Mouse (Mus musculus) kidney, postnatal 0 days (tissue): ENCODE results near the gene Sirt5. TPM values are rescaled to one million over a fixed set of nuclear protein-coding genes. Genes with fewer than 3 reads are reported as not detected.

Experiments used
- ATAC-seq: fragments of 200-750 bp; cut with Nextera tagmentation; replicated peaks from 2 replicates; pipeline ENCODE4 v1.8.0; 2017; ENCODE audit warnings: low read depth, moderate number of reproducible peaks, moderate TSS enrichment, moderate library complexity; ENCODE audit not compliant: low FRiP score
- DNase-seq: peaks from one replicate; pipeline ENCODE4 v3.0.0-alpha.2; 2016; ENCODE audit warnings: low spot score
- H3K27ac ChIP-seq: fragments of 300-500 bp; sonication (generic); 2 replicates; pipeline ENCODE4 v1.5.1; 2014; ENCODE audit warnings: mild to moderate bottlenecking
- H3K27me3 ChIP-seq: fragments of 300-500 bp; sonication (generic); 2 replicates; pipeline ENCODE4 v1.6.1; 2014; ENCODE audit warnings: low read length, mixed read lengths; ENCODE audit not compliant: insufficient read depth
- H3K36me3 ChIP-seq: fragments of 300-500 bp; sonication (generic); 2 replicates; pipeline ENCODE4 v1.6.1; 2014; ENCODE audit warnings: low read length, mixed read lengths; ENCODE audit not compliant: insufficient read depth
- H3K4me1 ChIP-seq: fragments of 300-500 bp; sonication (generic); replicated peaks from 2 replicates; pipeline ENCODE4 v1.6.1; 2014; ENCODE audit warnings: antibody characterized with exemption, low read length, mixed read lengths; ENCODE audit not compliant: insufficient read depth
- H3K4me2 ChIP-seq: fragments of 300-500 bp; sonication (generic); 2 replicates; pipeline ENCODE4 v1.6.1; 2014; ENCODE audit warnings: mild to moderate bottlenecking, low read length, moderate library complexity, mixed read lengths
- H3K4me3 ChIP-seq: fragments of 300-500 bp; sonication (generic); replicated peaks from 2 replicates; pipeline ENCODE4 v1.5.1; 2014; ENCODE audit warnings: low read depth, low read length
- H3K9ac ChIP-seq: fragments of 300-500 bp; sonication (generic); 2 replicates; pipeline ENCODE4 v1.6.1; 2014; ENCODE audit warnings: low read depth, low read length
- H3K9me3 ChIP-seq: fragments of 300-500 bp; sonication (generic); replicated peaks from 2 replicates; pipeline ENCODE4 v1.6.1; 2016; ENCODE audit warnings: low read length, inconsistent platforms, mixed read lengths
- CTCF ChIP-seq: IDR thresholded peaks from 2 replicates; pipeline ENCODE4 v1.5.1; 2016; ENCODE audit warnings: antibody characterized with exemption, low read depth, mild to moderate bottlenecking, moderate library complexity
- WGBS: fragments of 180-500 bp; shearing (Covaris S2); extraction: QIAGEN DNeasy Blood & Tissue Kit; methylation state at CpG from one replicate; pipeline ENCODE4 v1.1.7; 2014; 5-methylcytosine and 5-hydroxymethylcytosine counted together
- polyA plus RNA-seq: library from polyadenylated mRNA; unstranded; fragments of >200 nt; fragmentation: Nextera tagmentation; extraction: Ambion mirVana; gene quantifications from 2 replicates; pipeline ENCODE4 v1.2.1, GENCODE M21; 2015

The Sirt5 gene
- polyA plus RNA-seq, 1 experiment from 2014 or later, result 22.6 TPM

DNA sequence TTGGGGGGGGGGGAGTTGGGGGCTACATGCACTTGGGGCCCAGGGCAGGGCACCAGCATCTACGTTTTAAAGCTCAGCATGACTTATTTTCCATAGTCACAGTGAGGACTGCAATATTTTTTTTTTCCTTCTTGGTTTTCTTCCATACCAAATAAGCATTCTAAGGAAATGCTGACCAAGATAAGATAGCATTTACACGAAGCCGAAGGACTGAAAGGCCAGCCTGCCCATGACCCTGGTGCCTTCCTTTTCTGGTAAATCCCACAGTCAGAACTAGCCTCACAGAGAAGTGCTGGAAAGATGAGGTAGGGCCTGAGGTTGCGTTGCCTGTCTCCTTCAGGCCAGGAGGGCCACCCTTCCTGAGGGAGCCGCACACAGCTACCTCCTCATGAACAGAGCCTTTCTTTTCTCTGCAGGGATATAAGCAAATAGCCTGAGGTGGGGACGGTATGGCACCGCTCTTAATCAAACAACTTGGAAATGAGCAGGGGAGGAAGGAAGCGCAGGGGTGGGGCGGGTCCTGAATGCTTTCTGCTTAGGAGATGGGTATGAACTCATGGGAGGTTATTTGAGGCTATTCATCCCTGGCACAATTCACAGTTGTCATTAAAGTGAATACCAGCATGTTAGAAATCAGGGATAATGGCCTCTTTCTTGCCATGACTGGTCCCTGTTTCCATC lies 14.7 kb upstream of the Sirt5 start:
- H3K36me3 ChIP-seq, result no peaks in the 10 kb centered on the region
- no peak overlapping the region for H3K4me3 ChIP-seq
- WGBS, result 74% methylated on average over 9 of the region's 9 CpGs
- no peaks in the 10 kb centered on the region for H3K9me3 ChIP-seq
- H3K27ac ChIP-seq, result no peak overlapping the region
- H3K4me1 ChIP-seq, result no peaks in the 10 kb centered on the region
- ATAC-seq (no peak), DNase-seq (no peak)
- no peak overlapping the region for H3K4me2 ChIP-seq
- no peak for TF ChIP-seq CTCF
- H3K27me3 ChIP-seq, result no peaks in the 10 kb centered on the region
- no peak overlapping the region for H3K9ac ChIP-seq

DNA sequence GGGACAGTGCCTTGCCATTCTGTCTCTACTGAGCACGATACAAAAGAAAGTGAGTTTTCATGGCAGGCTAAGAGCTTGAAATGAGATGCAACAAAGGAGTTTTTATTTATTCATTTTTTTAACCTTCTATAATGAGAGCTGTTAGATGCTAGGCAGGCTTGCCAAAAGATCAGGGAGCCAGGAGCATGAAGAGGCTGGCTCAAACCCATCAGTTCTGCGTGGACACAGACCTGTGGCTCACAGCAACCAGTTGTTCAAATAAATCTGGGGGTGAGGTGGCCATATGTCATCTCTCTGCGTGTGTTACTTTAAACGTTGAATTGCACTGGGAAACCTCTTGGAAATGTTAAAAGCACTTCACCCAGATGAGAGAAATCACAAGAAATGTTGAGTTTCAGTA lies 11.9 kb upstream of the Sirt5 start:
- H3K4me2 ChIP-seq, result no peak overlapping the region
- WGBS, result 62% methylated on average over 4 of the region's 4 CpGs
- no peak for ATAC-seq

DNA sequence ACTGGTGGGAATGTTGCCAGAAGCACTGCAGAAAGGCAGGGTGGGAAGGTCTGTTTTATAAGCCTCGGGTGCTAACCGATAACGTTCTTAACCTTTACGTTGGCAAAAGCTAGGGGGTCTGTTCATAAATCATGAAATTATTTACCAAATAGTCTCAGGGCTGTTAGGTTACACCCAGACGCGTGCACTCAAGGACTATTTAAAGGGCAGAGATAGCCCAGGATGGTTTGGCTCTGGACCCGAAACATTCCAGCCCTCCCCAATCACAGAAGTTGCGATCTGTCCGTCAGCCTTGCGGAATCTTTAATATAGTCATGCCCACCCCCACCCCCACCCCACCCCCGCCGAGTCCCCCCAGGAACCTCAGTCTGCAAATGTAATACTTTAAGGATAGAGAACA lies 10.9 kb upstream of the Sirt5 start:
- H3K4me1 ChIP-seq, result no peaks in the 10 kb centered on the region

More for the DNA sequence above, 11.9 kb upstream of the Sirt5 start:
- H3K27ac ChIP-seq, result no peak overlapping the region
- no peak overlapping the region for H3K4me3 ChIP-seq
- TF ChIP-seq CTCF, result no peak
- no peaks in the 10 kb centered on the region for H3K4me1 ChIP-seq
- H3K9ac ChIP-seq, result no peak overlapping the region
- H3K36me3 ChIP-seq, result no peaks in the 10 kb centered on the region
- no peaks in the 10 kb centered on the region for H3K27me3 ChIP-seq
- DNase-seq, result no peak
- no peaks in the 10 kb centered on the region for H3K9me3 ChIP-seq

DNA sequence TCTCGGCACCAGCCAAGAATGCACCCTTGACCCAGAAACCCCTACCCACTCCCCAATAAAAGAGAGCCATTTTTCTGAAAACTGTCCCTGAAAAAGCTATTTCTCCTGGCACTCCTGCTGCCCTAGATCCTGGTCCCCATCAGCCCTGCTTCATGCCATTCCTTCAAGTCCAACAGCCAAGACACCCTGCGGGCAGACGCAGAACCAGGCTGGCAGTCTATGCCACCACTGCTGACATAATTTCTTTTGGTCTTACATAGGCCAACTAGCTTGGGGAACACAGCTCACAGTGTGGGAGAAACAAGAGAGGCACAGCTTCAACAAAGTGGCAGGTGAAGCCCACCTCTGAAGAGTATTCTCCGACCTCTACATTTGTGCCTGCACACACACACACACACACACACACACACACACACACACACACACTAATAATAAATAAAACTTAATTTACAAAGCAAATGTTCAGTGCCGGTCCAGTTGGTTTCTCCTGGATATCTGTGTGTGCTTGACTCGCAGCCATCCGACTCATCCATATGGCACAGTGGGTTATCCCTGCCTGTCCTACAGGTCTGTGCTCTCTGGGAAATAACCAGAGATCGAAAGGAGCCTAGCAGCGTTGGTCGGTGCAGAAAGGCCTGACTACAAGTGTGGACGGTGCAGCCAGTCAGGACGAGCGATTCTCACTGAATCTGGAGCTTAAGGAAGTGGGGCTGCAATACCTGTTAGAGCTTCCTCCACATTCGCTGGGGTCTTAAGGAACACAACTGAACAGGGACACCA lies 8.8 kb upstream of the Sirt5 start:
- no peaks in the 10 kb centered on the region for H3K27me3 ChIP-seq
- H3K36me3 ChIP-seq, result no peaks in the 10 kb centered on the region
- DNase-seq (no peak), ATAC-seq (no peak)
- no peaks in the 10 kb centered on the region for H3K4me1 ChIP-seq
- H3K27ac ChIP-seq, result no peak overlapping the region
- TF ChIP-seq CTCF, result no peak
- H3K9me3 ChIP-seq, result no peaks in the 10 kb centered on the region
- no peak overlapping the region for H3K4me3 ChIP-seq
- H3K4me2 ChIP-seq, result no peak overlapping the region
- no peak overlapping the region for H3K9ac ChIP-seq
- WGBS, result 89% methylated on average over 14 of the region's 14 CpGs

More for the DNA sequence above, 10.9 kb upstream of the Sirt5 start:
- 53% methylated on average over 12 of the region's 12 CpGs for WGBS
- TF ChIP-seq CTCF, result no peak
- no peak overlapping the region for H3K27ac ChIP-seq
- H3K4me3 ChIP-seq, result no peak overlapping the region
- H3K9me3 ChIP-seq, result no peaks in the 10 kb centered on the region
- no peak for ATAC-seq
- no peaks in the 10 kb centered on the region for H3K36me3 ChIP-seq
- H3K4me2 ChIP-seq, result no peak overlapping the region
- no peaks in the 10 kb centered on the region for H3K27me3 ChIP-seq
- DNase-seq, result no peak
- no peak overlapping the region for H3K9ac ChIP-seq

DNA sequence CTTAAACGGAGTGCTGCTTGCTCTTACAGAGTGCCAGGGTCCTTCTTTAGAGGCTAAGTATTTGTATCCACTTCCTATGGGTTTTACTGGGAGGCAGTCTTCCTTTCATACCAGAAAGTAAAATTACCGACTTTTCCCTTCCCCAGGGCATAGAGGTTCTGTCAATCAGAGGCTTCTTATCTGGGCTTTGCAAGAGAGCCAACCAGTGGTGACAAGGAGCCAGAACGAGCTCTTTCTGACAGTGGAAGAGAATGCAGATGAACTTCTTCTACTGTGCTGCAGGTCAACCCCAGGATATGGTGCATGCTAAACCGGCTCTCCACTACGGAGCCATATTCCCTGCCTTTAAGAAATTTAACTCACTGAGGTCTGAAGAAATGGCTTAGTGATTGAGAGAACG lies 4.8 kb upstream of the Sirt5 start:
- Histone ChIP-seq H3K36me3 (no peaks in the 10 kb centered on the region), H3K4me3 (no peak overlapping the region), H3K27me3 (no peaks in the 10 kb centered on the region), H3K4me2 (no peak overlapping the region), H3K4me1 (0 out of 2 replicates have a peak, but pooled peaks cover 3% of the 10 kb centered on the region), H3K9me3 (no peaks in the 10 kb centered on the region), H3K9ac (no peak overlapping the region), H3K27ac (no peak overlapping the region)
- DNase-seq, result no peak
- 58% methylated on average over 6 of the region's 6 CpGs for WGBS
- no peak for ATAC-seq
- TF ChIP-seq CTCF, result no peak

DNA sequence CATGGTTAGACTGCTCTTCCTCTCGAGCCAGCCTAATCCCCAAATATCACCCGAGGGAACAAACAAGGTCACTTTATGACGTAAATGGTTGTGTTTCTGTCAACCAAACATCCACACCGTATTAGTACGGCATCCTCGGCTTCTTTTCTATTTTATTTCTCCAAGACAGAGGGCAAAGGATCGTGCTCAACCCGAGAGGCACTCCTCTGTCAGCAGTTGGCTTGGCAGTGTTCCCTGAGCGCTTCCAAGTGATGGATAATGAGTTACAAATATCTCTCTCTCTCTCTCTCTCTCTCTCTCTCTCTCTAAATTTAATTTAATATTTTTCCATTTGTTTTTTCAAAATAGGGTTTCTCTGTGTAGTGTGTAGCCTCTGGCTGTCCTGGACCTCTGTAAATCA lies 2.9 kb upstream of the Sirt5 start:
- Histone ChIP-seq H3K4me3 (no peak overlapping the region), H3K4me2 (no peak overlapping the region), H3K27ac (no peak overlapping the region), H3K4me1 (0 out of 2 replicates have a peak, but pooled peaks cover 6% of the 10 kb centered on the region), H3K27me3 (no peaks in the 10 kb centered on the region), H3K36me3 (no peaks in the 10 kb centered on the region), H3K9me3 (no peaks in the 10 kb centered on the region), H3K9ac (no peak overlapping the region)
- DNase-seq (no peak), ATAC-seq (no peak)
- TF ChIP-seq CTCF, result no peak
- 67% methylated on average over 9 of the region's 9 CpGs for WGBS
